Mouse (Mus musculus) forebrain, embryonic 14.5 days (tissue): ENCODE measurements around the gene Fto. TPM values are rescaled to one million over a fixed set of nuclear protein-coding genes. Genes with fewer than 3 reads are reported as not detected.

Experiments
- ATAC-seq: fragments of 200-750 bp; cut with Nextera tagmentation; 2 replicates; pipeline ENCODE4 v1.8.0; 2017; ENCODE audit warnings: mild to moderate bottlenecking, moderate library complexity
- DNase-seq: peaks from one replicate; pipeline ENCODE4 v3.0.0-alpha.2; 2015; ENCODE audit warnings: low spot score
- H3K27ac ChIP-seq: fragments of 300-500 bp; sonication (generic); 2 replicates; pipeline ENCODE4 v1.5.1; 2014; ENCODE audit warnings: low read depth, mild to moderate bottlenecking, control low read depth, low read length, moderate library complexity
- H3K27me3 ChIP-seq: fragments of 300-500 bp; sonication (generic); replicated peaks from 2 replicates; pipeline ENCODE4 v1.6.1; 2014; ENCODE audit warnings: low read length, control low read depth, mixed read lengths; ENCODE audit not compliant: control insufficient read depth, insufficient read depth
- H3K36me3 ChIP-seq: fragments of 300-500 bp; sonication (generic); 2 replicates; pipeline ENCODE4 v1.6.1; 2014; ENCODE audit warnings: low read length, control low read depth; ENCODE audit not compliant: control insufficient read depth, insufficient read depth
- H3K4me1 ChIP-seq: fragments of 300-500 bp; sonication (generic); 2 replicates; pipeline ENCODE4 v1.6.1; 2014; ENCODE audit warnings: antibody characterized with exemption, low read length, control low read depth; ENCODE audit not compliant: control insufficient read depth, insufficient read depth
- H3K4me2 ChIP-seq: fragments of 300-500 bp; sonication (generic); 2 replicates; pipeline ENCODE4 v1.6.1; 2014; ENCODE audit warnings: mild to moderate bottlenecking, control low read depth, low read length
- H3K4me3 ChIP-seq: fragments of 300-500 bp; sonication (generic); 2 replicates; pipeline ENCODE4 v1.5.1; 2014; ENCODE audit warnings: low read depth, low read length, control low read depth
- H3K9ac ChIP-seq: fragments of 300-500 bp; sonication (generic); 2 replicates; pipeline ENCODE4 v1.6.1; 2014; ENCODE audit warnings: mild to moderate bottlenecking, low read length, control low read depth, moderate library complexity
- H3K9me3 ChIP-seq: fragments of 300-500 bp; sonication (generic); replicated peaks from 2 replicates; pipeline ENCODE4 v1.6.1; 2016; ENCODE audit warnings: low read length, control low read depth, mixed read lengths; ENCODE audit not compliant: control insufficient read depth
- WGBS: fragments of 180-500 bp; shearing (Covaris S2); extraction: QIAGEN DNeasy Blood & Tissue Kit; methylation state at CpG from one replicate; pipeline ENCODE4 v1.1.7; 2014; 5-methylcytosine and 5-hydroxymethylcytosine counted together
- polyA plus RNA-seq: library from polyadenylated mRNA; unstranded; fragments of >200 nt; fragmentation: Nextera tagmentation; extraction: Ambion mirVana; gene quantifications from 2 replicates; pipeline ENCODE4 v1.2.1, GENCODE M21; 2014

Gene Fto
- polyA plus RNA-seq, 1 experiment from 2014 or later = 103 TPM

GRCm38 (mm10) chr8:91281545-91281944, 31.8 kb upstream of the Fto start:
- no peaks in the 10 kb centered on the region for H3K4me1 ChIP-seq
- no peak overlapping the region for H3K9ac ChIP-seq
- no peak for ATAC-seq
- no peak overlapping the region for H3K27ac ChIP-seq
- WGBS = 88% methylated on average over 8 of the region's 8 CpGs
- no peaks in the 10 kb centered on the region for H3K9me3 ChIP-seq
- H3K36me3 ChIP-seq = no peaks in the 10 kb centered on the region
- H3K4me2 ChIP-seq = no peak overlapping the region
- H3K27me3 ChIP-seq = no peaks in the 10 kb centered on the region
- H3K4me3 ChIP-seq = no peak overlapping the region
- DNase-seq = no peak

DNA sequence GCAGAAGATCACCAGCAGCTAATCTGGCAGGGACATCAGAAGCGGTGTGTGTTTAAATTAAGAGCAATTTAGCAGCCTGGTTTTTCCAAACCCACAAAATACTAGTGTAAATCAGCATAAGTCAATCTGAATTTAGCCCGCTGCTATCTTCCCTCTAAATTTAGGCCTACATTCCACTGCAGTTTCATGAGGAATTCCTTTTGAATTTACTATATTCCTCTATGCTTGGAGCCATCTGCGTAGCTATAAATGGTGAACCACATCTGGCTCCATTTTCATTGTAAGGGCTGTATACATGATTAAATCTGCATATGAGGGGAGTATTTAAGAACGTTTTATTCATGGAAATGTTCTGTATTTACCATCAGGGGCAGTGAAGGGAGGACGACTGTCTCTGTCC, 30.7 kb upstream of the Fto start:
- Histone ChIP-seq H3K9ac (no peak overlapping the region), H3K9me3 (no peaks in the 10 kb centered on the region), H3K4me2 (no peak overlapping the region), H3K4me3 (no peak overlapping the region), H3K4me1 (no peaks in the 10 kb centered on the region), H3K27me3 (no peaks in the 10 kb centered on the region), H3K36me3 (peaks cover 5% of the 10 kb centered on the region; the same call in 1 of the 2 replicates), H3K27ac (no peak overlapping the region)
- WGBS = 80% methylated on average over 5 of the region's 5 CpGs
- ATAC-seq = no peak
- peak; percentile 16 for DNase-seq

GRCm38 (mm10) chr8:91283815-91284214, 29.5 kb upstream of the Fto start:
- DNase-seq (peak; percentile 61), ATAC-seq (0 out of 2 replicates have a peak, but pooled peaks have one; percentile 29)
- WGBS = 78% methylated on average over 1 of the region's 1 CpGs
- Histone ChIP-seq H3K4me1 (no peaks in the 10 kb centered on the region), H3K4me3 (no peak overlapping the region), H3K27me3 (no peaks in the 10 kb centered on the region), H3K27ac (no peak overlapping the region), H3K9ac (no peak overlapping the region), H3K4me2 (no peak overlapping the region), H3K9me3 (no peaks in the 10 kb centered on the region), H3K36me3 (peaks cover 5% of the 10 kb centered on the region; the same call in 1 of the 2 replicates)

DNA sequence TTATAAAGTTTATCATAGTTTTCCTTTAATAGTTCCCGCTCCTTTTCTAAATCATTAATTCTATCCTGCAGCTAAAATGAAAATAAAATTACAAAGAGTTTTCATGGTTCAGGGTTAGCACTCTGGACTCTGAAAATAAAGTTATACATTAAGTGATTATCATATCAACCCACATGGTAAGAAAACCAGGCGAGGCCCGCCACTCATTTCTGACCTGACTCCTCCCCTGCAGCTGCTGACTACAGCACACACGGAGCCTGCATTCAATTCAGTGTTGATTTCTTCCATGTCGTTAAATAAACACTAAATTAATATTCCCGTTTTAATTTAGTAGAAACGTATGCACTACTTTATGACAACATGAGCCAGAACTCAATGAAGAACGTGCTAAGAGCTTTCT, 27.1 kb upstream of the Fto start:
- WGBS = 76% methylated on average over 8 of the region's 8 CpGs
- no peaks in the 10 kb centered on the region for H3K9me3 ChIP-seq
- H3K36me3 ChIP-seq = peaks cover 5% of the 10 kb centered on the region; the same call in 1 of the 2 replicates
- no peak overlapping the region for H3K4me2 ChIP-seq
- H3K4me3 ChIP-seq = no peak overlapping the region
- DNase-seq (no peak), ATAC-seq (no peak)
- no peaks in the 10 kb centered on the region for H3K4me1 ChIP-seq
- H3K9ac ChIP-seq = no peak overlapping the region
- H3K27me3 ChIP-seq = no peaks in the 10 kb centered on the region
- H3K27ac ChIP-seq = no peak overlapping the region

DNA sequence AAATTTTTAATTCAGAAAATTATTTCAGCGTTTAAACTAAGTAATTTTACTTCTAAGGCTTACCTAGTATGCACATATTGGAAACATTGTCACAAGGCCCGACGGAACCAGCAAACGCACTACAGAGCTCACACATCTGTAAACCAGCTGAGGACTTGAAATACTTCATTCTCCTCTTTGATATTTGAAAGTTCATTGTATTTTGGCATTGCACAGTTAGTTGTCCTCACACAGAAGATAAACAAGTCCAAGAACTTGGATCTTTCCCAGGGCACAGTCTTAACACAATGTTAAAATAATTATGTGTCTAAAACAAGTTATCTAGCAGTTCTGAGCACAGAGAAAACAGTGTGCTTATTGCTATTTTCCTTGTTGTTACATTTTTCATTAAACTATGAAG, 22.7 kb upstream of the Fto start:
- H3K27ac ChIP-seq = no peak overlapping the region
- 85% methylated on average over 4 of the region's 4 CpGs for WGBS
- H3K4me1 ChIP-seq = no peaks in the 10 kb centered on the region
- H3K9ac ChIP-seq = no peak overlapping the region
- ATAC-seq = no peak
- H3K9me3 ChIP-seq = no peaks in the 10 kb centered on the region
- H3K27me3 ChIP-seq = no peaks in the 10 kb centered on the region
- no peak overlapping the region for H3K4me3 ChIP-seq
- no peak for DNase-seq
- H3K4me2 ChIP-seq = no peak overlapping the region
- H3K36me3 ChIP-seq = peaks cover 5% of the 10 kb centered on the region; the same call in 1 of the 2 replicates

- no peak for ATAC-seq
- DNase-seq = no peak
- Histone ChIP-seq H3K4me2 (no peak overlapping the region), H3K36me3 (0 out of 2 replicates have a peak, but pooled peaks cover 15% of the 10 kb centered on the region), H3K27ac (no peak overlapping the region), H3K4me1 (no peaks in the 10 kb centered on the region), H3K4me3 (no peak overlapping the region), H3K9me3 (no peaks in the 10 kb centered on the region), H3K9ac (no peak overlapping the region), H3K27me3 (no peaks in the 10 kb centered on the region)
- 92% methylated on average over 5 of the region's 5 CpGs for WGBS
Observed at GRCm38 (mm10) chr8:91295786-91296185, 17.5 kb upstream of the Fto start.

DNA sequence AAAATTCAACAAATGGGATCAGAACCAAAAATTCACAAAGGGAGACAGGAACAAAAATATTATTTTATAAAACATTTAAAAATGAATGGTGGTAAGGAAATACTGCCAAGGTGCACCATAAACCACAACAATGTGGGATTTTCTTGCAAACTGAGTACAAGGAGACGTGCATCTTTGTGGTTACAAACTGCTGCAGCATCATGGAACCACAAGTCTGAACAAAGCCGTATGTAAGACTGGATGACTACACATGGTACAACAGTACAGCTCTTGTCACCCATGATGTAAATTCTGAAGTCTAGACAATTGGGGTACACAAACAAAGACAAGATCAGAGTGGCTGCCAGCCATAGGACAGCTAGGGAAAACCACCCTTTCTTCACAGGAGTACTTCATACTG, 14.7 kb upstream of the Fto start:
- 84% methylated on average over 2 of the region's 2 CpGs for WGBS
- DNase-seq (no peak), ATAC-seq (no peak)
- Histone ChIP-seq H3K27ac (no peak overlapping the region), H3K4me1 (no peaks in the 10 kb centered on the region), H3K27me3 (no peaks in the 10 kb centered on the region), H3K9me3 (no peaks in the 10 kb centered on the region), H3K4me3 (no peak overlapping the region), H3K9ac (no peak overlapping the region), H3K4me2 (no peak overlapping the region), H3K36me3 (peaks cover 25% of the 10 kb centered on the region; the same call in 1 of the 2 replicates)

DNA sequence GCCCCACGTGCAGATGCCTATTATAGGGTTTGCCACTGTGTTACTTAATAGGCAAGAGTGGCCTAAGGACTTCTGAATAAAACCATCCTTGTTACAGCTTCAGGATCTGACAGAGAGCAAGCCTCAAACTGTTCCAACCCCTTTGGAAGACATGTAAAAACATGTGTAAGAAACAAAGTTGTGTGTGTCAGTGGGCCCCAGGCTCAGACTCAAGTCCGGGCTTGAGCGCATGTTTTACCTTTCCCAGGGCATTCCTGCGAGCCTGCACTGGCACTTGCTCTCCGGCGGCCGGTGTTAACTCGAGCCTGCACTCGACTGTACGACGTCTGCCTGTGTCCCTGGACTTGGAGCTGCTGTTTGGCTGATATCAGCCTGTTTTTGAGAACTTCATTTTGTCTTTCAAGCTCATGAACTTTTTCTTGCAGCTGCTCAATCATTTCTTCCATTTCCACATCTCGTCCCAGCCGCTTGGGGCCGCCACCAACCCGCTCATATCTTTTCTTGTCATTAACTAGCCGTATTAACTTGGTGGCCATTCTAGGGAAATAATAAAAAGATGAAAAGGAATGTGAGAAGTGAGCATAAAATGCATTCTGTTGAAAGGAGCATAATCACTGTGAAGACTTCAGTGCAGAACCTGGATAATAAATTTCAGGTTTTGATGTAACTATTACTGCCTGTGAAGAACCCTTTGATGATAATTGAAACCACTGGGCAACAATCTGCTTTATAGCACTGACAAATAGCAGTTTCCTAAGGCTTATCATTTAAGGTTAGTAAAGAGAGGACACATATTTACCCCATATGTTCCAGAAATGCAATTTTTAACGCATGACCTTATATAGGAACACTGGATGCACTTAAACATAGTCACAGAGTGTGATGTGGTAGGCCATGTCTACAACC, 8.6 kb upstream of the Fto start:
- H3K4me3 ChIP-seq = no peak overlapping the region
- DNase-seq (no peak), ATAC-seq (no peak)
- WGBS = 91% methylated on average over 17 of the region's 17 CpGs
- no peak overlapping the region for H3K27ac ChIP-seq
- H3K9me3 ChIP-seq = no peaks in the 10 kb centered on the region
- peaks cover 30% of the 10 kb centered on the region for H3K36me3 ChIP-seq
- H3K4me2 ChIP-seq = no peak overlapping the region
- no peaks in the 10 kb centered on the region for H3K4me1 ChIP-seq
- no peaks in the 10 kb centered on the region for H3K27me3 ChIP-seq
- H3K9ac ChIP-seq = no peak overlapping the region

DNA sequence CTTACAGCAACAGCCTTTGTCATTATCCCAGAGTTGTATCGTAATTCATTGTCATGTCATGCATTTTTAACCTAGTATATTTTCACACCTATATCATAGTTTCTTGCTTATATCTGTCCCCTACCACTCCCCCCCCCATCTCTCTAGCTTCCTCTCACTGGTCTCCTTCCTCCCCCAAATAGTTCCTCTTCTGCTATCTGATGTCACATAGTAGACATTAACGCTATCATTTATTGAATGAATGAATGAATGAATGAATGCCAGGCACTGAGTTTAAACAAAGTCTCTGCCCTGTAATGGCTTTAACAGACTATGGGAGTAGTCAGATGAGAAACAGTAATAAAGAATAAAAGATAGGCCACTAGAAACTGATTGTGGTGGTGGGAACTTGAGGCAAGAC, 983 bp upstream of the Fto start:
- Histone ChIP-seq H3K4me1 (peaks cover 17% of the 10 kb centered on the region), H3K4me2 (peak overlapping the region; percentile 75), H3K27ac (no peak overlapping the region), H3K27me3 (no peaks in the 10 kb centered on the region), H3K9me3 (no peaks in the 10 kb centered on the region), H3K9ac (peak overlapping the region; percentile 71), H3K36me3 (0 out of 2 replicates have a peak, but pooled peaks cover 3% of the 10 kb centered on the region), H3K4me3 (peak overlapping the region; percentile 58)
- 83% methylated on average over 2 of the region's 2 CpGs for WGBS
- ATAC-seq (no peak), DNase-seq (no peak)
